Mouse (Mus musculus) ES-Bruce4 (cell line): ENCODE results near the gene Togaram2.

Experiments used
- CTCF ChIP-seq: IDR thresholded peaks from one replicate; pipeline ENCODE4 v1.8.1; 2011; ENCODE audit warnings: low read depth, low read length
- EP300 ChIP-seq: IDR thresholded peaks from 2 replicates; pipeline ENCODE4 v1.6.1; 2011; ENCODE audit warnings: low read depth, low read length; ENCODE audit not compliant: insufficient read depth
- POLR2A ChIP-seq: IDR thresholded peaks from one replicate; pipeline ENCODE4 v1.8.1; 2011; ENCODE audit warnings: low read length; ENCODE audit not compliant: insufficient read depth

GRCm38 (mm10) chr17:71774173-71774572, 101.1 kb downstream of the Togaram2 start:
- no peak for TF ChIP-seq EP300
- no peak for TF ChIP-seq POLR2A
- no peak for TF ChIP-seq CTCF
